In genomic region chr9:69621006-69621405, GRCm38 (mm10) we compare ENCODE assay signal across 13 mouse cellular contexts.
"Had no signal": no experiment of that assay in that cellular context is flagged by ENCODE, and none has a peak within 500 bp of the region (broad histone marks: within the 10 kb centered on the region; RNA-seq: fewer than 3 reads in every experiment).

No protein-coding gene starts in this region.

- H3K9me3 ChIP-seq: limb, embryonic 13.5 days; midbrain, embryonic 10.5 days; neural tube, embryonic 13.5 days; stomach, embryonic 15.5 days had no signal

- H3K27ac ChIP-seq: layer of hippocampus, adult 2 months; limb, embryonic 13.5 days; liver, embryonic 14.5 days; midbrain, embryonic 10.5 days; neural tube, embryonic 13.5 days; stomach, embryonic 15.5 days had no signal

- H3K4me1 ChIP-seq: stomach, embryonic 15.5 days had no signal

- H3K9ac ChIP-seq: limb, embryonic 13.5 days; liver, embryonic 14.5 days; neural tube, embryonic 13.5 days; stomach, embryonic 15.5 days had no signal

- H3K36me3 ChIP-seq: limb, embryonic 13.5 days; midbrain, embryonic 10.5 days; neural tube, embryonic 13.5 days; stomach, embryonic 15.5 days had no signal

- ATAC-seq: lung, postnatal 0 days; midbrain, embryonic 16.5 days had no signal

- DNase-seq: kidney, adult 8-10 months; kidney, postnatal 4 days; lung, adult 2 months; retina, postnatal 1 day; thymus, postnatal 4 days had no signal

- H3K27me3 ChIP-seq: stomach, embryonic 15.5 days had no signal

- H3K4me2 ChIP-seq: limb, embryonic 13.5 days; neural tube, embryonic 13.5 days; stomach, embryonic 15.5 days had no signal

- H3K4me3 ChIP-seq: layer of hippocampus, adult 2 months; limb, embryonic 13.5 days; midbrain, embryonic 10.5 days; neural tube, embryonic 13.5 days; stomach, embryonic 15.5 days had no signal
